Comparison of ENCODE assay signal across 20 mouse cellular contexts in the genomic region with DNA sequence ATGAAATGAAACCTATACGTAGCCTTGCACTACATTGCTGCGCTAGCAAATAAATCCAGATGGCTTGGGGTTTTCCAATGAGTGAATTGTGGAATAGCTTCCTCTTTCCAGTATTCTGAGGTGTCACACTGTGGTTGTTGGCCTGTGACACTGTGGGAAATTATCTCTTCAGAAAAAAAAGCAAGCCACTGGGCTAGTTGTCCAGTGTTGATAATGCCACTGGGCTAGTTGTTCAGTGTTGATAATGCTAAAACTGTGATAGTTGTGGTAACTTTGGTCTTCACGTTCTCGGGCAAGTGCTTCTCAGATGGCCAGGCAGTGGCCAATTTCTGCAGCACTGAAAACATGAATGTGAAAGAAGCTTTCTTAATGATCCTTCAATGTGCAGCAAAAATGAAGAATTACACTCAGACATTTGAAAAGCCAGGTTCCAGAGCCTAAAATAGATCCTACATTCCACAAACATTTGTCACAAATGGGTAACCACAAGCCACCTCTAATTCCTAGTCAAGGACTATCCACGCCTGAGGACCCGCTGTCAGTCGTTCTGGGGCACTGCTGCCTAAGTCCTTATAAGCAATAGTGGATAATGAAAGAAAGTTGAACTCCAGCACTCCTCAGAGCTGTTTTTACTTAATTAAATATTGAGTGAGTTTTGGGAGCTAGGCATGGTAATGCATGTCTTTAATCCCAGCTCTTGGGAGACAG.
DNase-seq lines count a peak whose midpoint lies in the region; ATAC-seq lines count a peak whose summit lies in the region.
"Had no signal": no experiment of that assay in that cellular context is flagged by ENCODE, and none has a peak within 500 bp of the region (broad histone marks: within the 10 kb centered on the region; RNA-seq: fewer than 3 reads in every experiment).

No protein-coding gene starts in this region.

- peak; percentile 36 for ATAC-seq in common myeloid progenitor, adult 5-6 weeks (replicated peaks; ENCODE audit: low read depth, poor library complexity, severe bottlenecking)
- peak; percentile 71 for ATAC-seq in liver, embryonic 13.5 days (ENCODE audit: low read depth)
- no peak for ATAC-seq in monocyte, adult 5-6 weeks (replicated peaks; ENCODE audit: insufficient number of reproducible peaks, low FRiP score, low TSS enrichment, poor library complexity, severe bottlenecking)
- ATAC-seq: forebrain, embryonic 16.5 days; midbrain, embryonic 16.5 days had no signal

- H3K4me2 ChIP-seq in liver, embryonic 13.5 days = peak overlapping the region; percentile 47
- H3K4me2 ChIP-seq: embryonic facial prominence, embryonic 15.5 days; lung, embryonic 14.5 days had no signal

- WGBS in liver, embryonic 13.5 days (ENCODE audit: insufficient replicate concordance) = 32% methylated on average over 7 of the region's 7 CpGs

- no peaks in the 10 kb centered on the region for H3K36me3 ChIP-seq in liver, embryonic 13.5 days
- H3K36me3 ChIP-seq: embryonic facial prominence, embryonic 15.5 days had no signal

- DNase-seq in heart, adult 11 months = peak; percentile 45
- DNase-seq in heart, adult 8-10 months (ENCODE audit: low spot score) = no peak
- DNase-seq in 3134 (ENCODE audit: extremely low read depth, insufficient read length, low spot score) = peak; percentile 8
- DNase-seq in liver, embryonic 13.5 days = no peak
- DNase-seq in lung, postnatal 14 days = no peak
- no peak for DNase-seq in embryo, embryonic 10.5 days (ENCODE audit: low spot score)
- DNase-seq: adrenal gland, postnatal 36 days; cerebellum, adult 8-10 months; embryo, embryonic 11 days; heart, postnatal 10 days; kidney, adult 18-20 months; kidney, postnatal 14 days; lung, embryonic 14.5 days; thymus, postnatal 36 days had no signal

- H3K9ac ChIP-seq in liver, embryonic 13.5 days = no peak overlapping the region
- H3K9ac ChIP-seq: embryonic facial prominence, embryonic 15.5 days; lung, embryonic 14.5 days had no signal

- H3K4me3 ChIP-seq in liver, embryonic 13.5 days (replicated peaks) = 0 out of 2 replicates have a peak overlapping the region, but pooled peaks have one; percentile 8
- H3K4me3 ChIP-seq: embryonic facial prominence, embryonic 15.5 days had no signal

- H3K27me3 ChIP-seq in liver, embryonic 13.5 days = no peaks in the 10 kb centered on the region
- H3K27me3 ChIP-seq: CH12.LX; embryonic facial prominence, embryonic 15.5 days had no signal

- peaks cover 61% of the 10 kb centered on the region for H3K4me1 ChIP-seq in liver, embryonic 13.5 days (replicated peaks)

- peak overlapping the region; percentile 49; the same call in 1 of the 2 replicates for H3K27ac ChIP-seq in liver, embryonic 13.5 days
- H3K27ac ChIP-seq: embryonic facial prominence, embryonic 15.5 days had no signal

- no peaks in the 10 kb centered on the region for H3K9me3 ChIP-seq in liver, embryonic 13.5 days (replicated peaks)
- H3K9me3 ChIP-seq: embryonic facial prominence, embryonic 15.5 days had no signal

Comparison
In these comparisons a context has a peak if more than half of its experiments do, and no peak if none do; other contexts are left out.
1. DNase-seq: peak in heart, adult 11 months (single experiment) and 3134 (single experiment); none in heart, adult 8-10 months (single experiment), liver, embryonic 13.5 days (single experiment), lung, postnatal 14 days (single experiment) and embryo, embryonic 10.5 days (single experiment).